Mouse (Mus musculus) bone marrow, adult 2 months (tissue): ENCODE data around the gene Lrrc30.

Experiments used
- CTCF ChIP-seq: fragments of 200-500 bp; IDR thresholded peaks from 2 replicates; pipeline ENCODE4 v1.5.1; 2011; ENCODE audit warnings: low read length, control low read depth; ENCODE audit not compliant: control insufficient read depth, insufficient read depth
- POLR2A ChIP-seq: fragments of 200-500 bp; IDR thresholded peaks from 2 replicates; pipeline ENCODE4 v1.6.1; 2011; ENCODE audit warnings: low read depth, mild to moderate bottlenecking, control low read depth, low read length, borderline replicate concordance; ENCODE audit not compliant: control insufficient read depth

GRCm38 (mm10) chr17:67667981-67668380 is 35.5 kb upstream of the Lrrc30 start:
- TF ChIP-seq CTCF = peak; percentile 61
- TF ChIP-seq POLR2A = no peak
